Mouse (Mus musculus): ENCODE results near the gene Snx15.

The Snx15 gene

GRCm38 (mm10) chr19:6118677-6119185, 9.4 kb downstream of the Snx15 start:
- no peak for DNase-seq

DNA sequence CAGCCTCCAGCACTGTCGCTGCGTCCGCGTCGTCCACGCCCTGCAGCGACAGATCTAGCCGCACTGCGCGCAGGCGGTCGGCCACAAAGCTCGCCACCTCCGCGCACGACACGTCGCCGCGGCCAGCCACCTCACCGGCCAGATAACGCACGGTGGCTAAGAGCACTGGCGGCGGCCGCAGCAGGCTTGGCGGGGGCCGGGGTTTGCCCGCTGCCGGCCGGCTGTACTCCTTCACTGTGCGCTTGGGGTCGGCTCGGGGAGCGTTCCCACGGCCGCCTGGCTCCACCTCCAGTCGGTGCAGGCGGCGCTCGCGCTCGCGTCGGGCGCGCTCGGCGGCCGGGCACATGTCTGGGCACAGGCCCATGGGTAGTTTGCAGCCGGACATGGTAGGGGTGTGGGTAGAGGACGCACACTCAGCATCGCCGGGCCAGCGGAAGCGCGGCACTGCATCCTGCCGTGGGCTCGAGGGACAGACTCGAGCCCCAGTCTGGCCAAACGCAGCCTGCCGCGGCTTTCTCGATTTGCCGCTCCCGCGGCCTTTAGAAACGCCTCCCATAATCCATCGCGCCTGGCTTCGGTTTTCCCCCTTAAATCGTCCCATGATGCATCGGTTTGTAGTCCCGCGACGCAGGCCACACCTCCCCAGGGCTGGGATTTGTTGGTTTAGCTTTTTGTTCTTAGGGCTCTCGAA, 10.0 kb downstream of the Snx15 start, which contains the start of gene Sac3d1:
Gene Sac3d1 (minus strand): TSS at position 665 of the 691 bp plus-strand sequence.
- peak; percentile 92 to 93 for DNase-seq

DNA sequence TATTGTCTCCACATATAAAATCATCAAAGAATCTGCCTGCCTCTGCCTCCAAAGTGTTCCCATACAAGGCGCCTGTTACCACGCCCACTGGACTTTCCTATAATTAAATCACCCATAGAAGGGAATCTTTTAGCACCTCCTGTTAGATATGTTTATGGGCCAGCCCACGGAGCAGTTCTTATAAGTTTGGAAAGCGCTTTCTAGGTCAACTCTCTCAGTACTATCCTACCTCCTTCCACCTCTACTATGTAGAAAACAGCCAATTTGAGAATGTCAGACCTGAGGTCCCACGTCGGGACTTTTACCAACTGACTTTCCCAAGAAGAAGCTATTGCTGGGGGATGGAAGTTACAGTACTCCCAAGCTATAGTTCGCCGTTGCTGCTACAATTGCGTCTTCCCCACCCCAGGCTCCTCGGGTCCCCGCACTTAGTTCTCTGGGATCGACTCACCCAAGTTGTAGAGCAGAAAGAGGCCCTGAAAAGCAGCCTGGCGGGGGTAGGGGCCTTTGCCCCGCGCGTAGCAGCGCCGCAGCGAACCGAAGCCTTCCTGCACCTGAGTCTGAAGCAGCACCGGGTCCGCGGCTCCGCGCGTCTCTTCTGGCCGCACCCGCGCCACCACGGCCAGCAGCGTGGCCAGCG, 10.6 kb downstream of the Snx15 start:
- DNase-seq: no peak

DNA sequence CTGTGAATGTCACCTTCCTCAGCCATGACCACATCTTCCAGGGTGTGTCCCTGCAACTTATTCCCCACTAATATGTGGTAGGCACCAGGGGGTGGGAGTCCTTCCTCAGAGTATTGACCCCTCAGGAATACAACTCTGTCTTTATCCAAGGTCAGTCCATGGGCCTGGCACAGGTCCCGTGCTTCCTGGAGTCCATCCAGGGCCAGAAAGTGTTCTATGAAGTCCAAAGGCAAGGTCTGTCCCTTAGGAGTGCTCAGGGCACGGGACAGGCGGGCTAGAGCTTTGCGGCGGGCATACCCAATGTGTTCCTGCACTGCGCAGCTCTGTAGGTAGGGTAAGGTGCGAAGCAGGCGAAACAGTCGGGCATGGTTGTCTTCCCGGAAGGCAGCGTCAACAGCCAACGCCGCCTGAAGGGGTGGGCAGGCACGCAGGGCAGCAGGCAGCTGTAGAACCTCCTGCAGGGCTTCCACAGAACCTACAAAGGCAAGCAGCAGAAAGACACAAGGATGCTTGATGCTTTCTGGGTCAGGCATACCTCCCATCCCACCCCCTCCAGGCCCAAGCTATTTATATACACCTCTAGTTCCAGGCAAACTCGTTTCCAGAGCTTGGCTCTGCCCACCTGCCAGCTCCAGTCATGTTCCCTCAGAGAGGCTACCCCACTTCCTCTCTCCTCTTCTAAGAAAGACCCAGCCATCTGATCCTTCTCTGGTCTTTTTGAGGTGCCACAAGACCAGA, 11.8 kb downstream of the Snx15 start:
- peak; percentile 49 to 75 for DNase-seq

DNA sequence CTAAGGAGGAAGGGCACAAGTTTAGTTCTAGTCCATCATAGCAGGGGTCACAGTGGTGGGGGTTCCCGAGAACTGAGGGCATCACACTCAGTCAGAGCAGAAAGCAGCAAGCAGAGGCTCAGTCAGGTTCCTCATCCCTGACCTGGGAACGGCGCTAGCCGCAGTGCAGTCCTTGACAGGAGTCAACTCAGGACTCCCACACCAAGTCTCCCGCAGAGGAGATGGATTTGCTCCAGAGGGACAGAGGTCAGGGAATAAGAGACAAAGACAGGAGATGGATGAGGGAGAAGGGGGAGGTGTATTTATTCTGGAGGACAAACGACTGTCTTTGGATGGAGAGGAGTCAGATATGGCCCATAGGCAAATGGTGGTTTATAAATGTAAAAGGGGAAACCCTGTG, 15.0 kb downstream of the Snx15 start:
- DNase-seq: peak; percentile 40 to 61

GRCm38 (mm10) chr19:6105586-6105985, 22.5 kb downstream of the Snx15 start, which contains the start of gene Naaladl1:
Gene Naaladl1 (plus strand): TSS chr19:6105782.
- peak; percentile 36 to 42 for DNase-seq

- no peak for DNase-seq
Measured at GRCm38 (mm10) chr19:6104476-6104875, 23.6 kb downstream of the Snx15 start.

GRCm38 (mm10) chr19:6102169-6102853, 25.8 kb downstream of the Snx15 start:
- no peak for DNase-seq

- no peak for DNase-seq
Measured at GRCm38 (mm10) chr19:6101186-6101585, 26.9 kb downstream of the Snx15 start.

- DNase-seq: peak; percentile 27 to 28
Measured at GRCm38 (mm10) chr19:6097847-6098246, 30.3 kb downstream of the Snx15 start.

DNA sequence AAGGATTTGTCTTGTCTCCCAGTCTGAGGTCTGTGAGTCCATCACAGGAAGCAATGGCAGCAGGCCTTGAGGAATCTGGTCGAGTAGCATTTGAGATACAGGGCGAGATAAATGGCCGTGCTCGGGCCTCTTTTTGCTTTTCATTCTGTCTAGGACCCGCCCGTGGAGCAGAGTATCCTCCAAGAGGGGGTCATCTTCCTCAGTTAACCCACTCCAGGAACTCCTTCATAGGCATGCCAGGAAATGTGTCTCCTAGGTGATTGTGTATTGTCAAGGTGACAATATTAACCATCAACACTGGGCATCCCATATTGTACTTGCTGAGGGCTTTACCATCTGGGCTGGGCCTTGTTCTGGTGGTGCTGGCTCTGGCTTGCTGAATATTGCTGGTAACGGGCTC, 34.0 kb downstream of the Snx15 start, which contains the start of gene AC131692.1:
Gene AC131692.1 (plus strand): TSS at position 301 of the 400 bp plus-strand sequence.
- no peak for DNase-seq

DNA sequence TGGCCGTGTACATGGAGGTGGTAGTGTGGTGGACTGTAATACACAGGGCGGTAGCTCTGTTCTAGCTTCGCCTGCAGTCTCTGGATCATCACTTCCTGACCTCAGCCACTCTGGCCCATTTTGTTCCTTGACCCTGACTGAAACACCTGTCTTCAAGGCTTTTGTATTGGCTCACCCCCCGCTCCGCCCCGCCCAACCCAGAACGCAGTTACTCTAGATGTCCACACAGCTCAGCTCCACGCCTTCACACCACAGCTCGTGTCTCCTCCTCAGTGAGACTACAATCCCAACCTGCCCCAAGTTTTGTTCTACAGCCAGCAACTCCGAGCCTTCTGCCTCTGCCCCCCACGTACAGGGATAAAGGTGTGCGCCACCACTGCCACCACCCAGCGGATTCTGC, 39.3 kb downstream of the Snx15 start:
- no peak for DNase-seq

- DNase-seq: peak; percentile 56 to 76
Measured at GRCm38 (mm10) chr19:6085417-6085879, 42.7 kb downstream of the Snx15 start.

DNA sequence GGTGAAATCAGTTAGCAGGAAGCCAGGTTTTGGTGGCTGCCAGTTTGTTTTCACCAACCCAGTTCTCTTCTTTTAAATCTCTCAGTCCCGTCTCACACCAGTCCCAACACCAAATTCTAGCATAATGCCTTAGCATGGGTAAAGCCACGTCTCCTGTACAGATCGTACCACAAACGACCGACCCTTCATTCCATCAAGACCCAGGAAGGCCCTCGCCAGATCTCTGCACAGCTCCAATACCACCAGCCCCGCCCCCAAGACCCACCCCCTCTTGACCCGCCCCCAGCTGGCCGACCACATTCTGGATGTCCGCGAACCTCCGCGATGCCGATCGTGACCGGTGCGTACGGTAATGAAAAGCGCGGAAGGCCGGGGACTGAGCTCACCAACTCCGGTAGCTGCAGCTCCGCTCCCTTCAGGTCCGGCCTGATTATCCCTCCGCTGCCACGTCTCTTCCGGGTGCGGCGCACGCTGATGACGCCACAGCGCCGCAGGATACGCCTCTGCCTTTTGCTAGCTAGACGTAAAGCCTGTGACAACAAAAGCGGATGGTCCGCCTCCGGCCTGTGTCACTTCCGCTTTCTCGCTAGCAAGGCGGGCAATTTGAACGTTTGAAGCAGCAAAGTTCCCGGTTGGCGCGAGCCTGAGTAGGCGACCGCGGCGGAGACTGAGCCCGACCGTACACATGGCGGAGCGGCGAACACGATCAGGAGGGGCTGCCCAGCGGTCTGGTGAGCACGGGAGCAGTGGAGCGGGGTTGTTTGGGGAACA, 43.4 kb downstream of the Snx15 start, which contains the start of the genes Zfpl1 and Cdca5:
Gene Zfpl1 (minus strand): TSS at position 479 of the 771 bp plus-strand sequence.
Gene Cdca5 (plus strand): TSS at position 506 of the 771 bp plus-strand sequence.
- peak; percentile 98 for DNase-seq

- DNase-seq: no peak
Measured at GRCm38 (mm10) chr19:6082156-6082555, 45.9 kb downstream of the Snx15 start, which contains the start of gene Gm28374. Gene Gm28374 (minus strand): TSS chr19:6082256.

GRCm38 (mm10) chr19:6079983-6080480, 48.1 kb downstream of the Snx15 start, which contains the start of gene Tmem262:
Gene Tmem262 (plus strand): TSS chr19:6080033.
- no peak for DNase-seq

DNA sequence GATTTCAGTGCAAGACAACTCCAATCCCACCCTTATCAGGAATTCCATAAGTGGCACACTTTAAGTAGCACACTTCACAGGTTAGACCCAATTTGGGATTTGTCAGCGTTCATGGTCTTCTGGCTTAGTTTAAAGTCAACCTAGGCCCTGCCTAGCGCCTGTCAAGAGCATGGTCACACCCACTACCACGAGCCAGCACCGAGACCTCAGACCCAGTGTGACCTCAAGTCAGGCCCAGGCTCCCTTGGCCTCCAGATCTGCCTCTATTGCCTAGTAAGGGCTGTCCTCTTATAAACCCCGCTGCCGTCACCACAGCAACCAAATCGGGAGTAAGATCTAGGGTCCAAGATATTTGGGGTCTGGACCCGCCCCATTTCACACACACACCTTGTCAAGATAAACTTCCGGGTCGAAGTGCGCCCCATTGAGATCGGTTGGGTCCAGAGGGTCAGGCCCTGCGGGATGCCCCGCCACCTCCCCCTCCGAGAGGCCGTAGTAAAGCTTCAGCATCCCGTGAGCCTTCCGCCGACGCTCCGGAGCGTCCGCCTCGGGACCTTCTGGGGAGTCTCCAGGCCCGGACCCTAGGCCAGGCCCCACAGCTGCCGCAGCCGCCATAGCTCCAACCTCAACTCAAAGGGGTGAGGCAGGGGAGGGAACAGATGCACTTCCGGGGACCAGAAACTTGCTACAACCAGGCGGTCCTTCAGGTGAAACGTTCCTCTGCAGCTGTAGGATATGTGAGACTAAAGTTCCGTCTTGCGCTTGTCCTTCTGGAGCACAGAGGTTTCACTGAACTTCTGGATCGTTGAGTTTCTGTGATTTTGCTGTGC, 51.3 kb downstream of the Snx15 start, which contains the start of gene Vps51:
Gene Vps51 (minus strand): TSS at position 668 of the 830 bp plus-strand sequence.
- peak; percentile 90 to 93 for DNase-seq

DNA sequence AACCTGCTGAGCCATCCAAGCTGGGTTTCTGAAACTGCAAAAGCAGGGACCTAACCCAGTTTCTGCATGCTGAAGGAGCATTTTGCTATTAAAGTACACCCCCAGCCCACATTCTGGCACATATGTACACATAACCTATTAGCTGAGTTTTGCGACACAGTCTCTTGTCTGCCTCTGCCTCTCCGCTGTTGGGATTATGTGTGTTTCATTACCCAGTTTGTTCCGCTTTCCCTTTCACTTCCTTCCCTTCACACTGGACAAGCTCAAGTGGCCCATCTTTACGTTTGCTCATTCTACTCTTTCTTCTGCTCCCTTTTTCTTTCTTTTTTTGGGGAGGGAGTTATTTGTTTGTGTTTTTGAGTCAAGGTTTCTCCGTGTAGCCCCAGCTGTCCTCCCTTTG, 54.2 kb downstream of the Snx15 start:
- no peak for DNase-seq

DNA sequence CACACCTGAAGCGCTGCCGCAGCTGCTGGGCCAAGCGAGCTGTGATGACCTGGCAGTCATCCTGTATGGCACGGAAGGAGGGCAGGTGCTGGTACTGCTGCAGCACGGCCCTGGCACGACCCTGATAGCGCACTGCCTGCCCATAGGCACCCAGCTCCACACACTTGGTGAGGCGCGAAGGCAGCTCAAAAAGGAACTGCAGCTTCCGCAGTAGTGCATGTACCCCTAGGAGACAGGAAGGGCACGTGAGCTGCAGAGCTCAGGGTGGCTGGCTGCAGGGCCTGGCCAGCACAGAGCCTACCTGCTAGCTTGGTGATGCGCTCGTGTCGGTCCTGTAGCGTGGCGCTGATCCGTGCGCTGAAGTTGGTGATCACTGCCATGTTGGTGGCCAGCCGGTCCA, 56.8 kb downstream of the Snx15 start:
- no peak for DNase-seq

All from kidney, postnatal 36 days (tissue).